Mouse (Mus musculus) right cerebral cortex, postnatal 25 days (tissue): ENCODE measurements at regions not wholly inside any gene's neighbourhood (a gene's known extent, or its start where the extent isn't known, plus 50 kb on each side); places are given as distances from the start of the nearest gene placed in this dataset.
A peak's percentile ranks its signal among the peaks of the same experiment; 100 is the strongest.

Experiments used
- DNase-seq: peaks from one replicate; pipeline ENCODE4 v3.0.0; 2022

GRCm38 (mm10) chr6:147416592-147416991, 59.0 kb upstream of the Ccdc91 start:
- DNase-seq: no peak

- DNase-seq: no peak
These were observed 61.9 kb upstream of the Ccdc91 start for GRCm38 (mm10) chr6:147413713-147414112.

- no peak for DNase-seq
These were observed 77.6 kb upstream of the Ccdc91 start for GRCm38 (mm10) chr6:147397984-147398383.

- DNase-seq: no peak
These were observed 84.0 kb upstream of the Ccdc91 start for GRCm38 (mm10) chr6:147391425-147392158.

- DNase-seq: no peak
These were observed 85.1 kb upstream of the Ccdc91 start for GRCm38 (mm10) chr6:147390499-147390898.

GRCm38 (mm10) chr6:147388727-147389126, 86.9 kb upstream of the Ccdc91 start:
- no peak for DNase-seq

GRCm38 (mm10) chr6:147385606-147386005, 90.0 kb upstream of the Ccdc91 start:
- no peak for DNase-seq

- DNase-seq: no peak
These were observed 95.1 kb upstream of the Ccdc91 start for GRCm38 (mm10) chr6:147380519-147380918.

- no peak for DNase-seq
These were observed 97.9 kb upstream of the Ccdc91 start for GRCm38 (mm10) chr6:147377679-147378078.

- DNase-seq: no peak
These were observed 103.9 kb upstream of the Ccdc91 start for GRCm38 (mm10) chr6:147371737-147372136.

GRCm38 (mm10) chr6:147371336-147371735, 104.3 kb upstream of the Ccdc91 start:
- no peak for DNase-seq

GRCm38 (mm10) chr6:147362842-147363241, 98.9 kb upstream of the Pthlh start:
- DNase-seq: no peak

GRCm38 (mm10) chr6:147357031-147357430, 93.0 kb upstream of the Pthlh start:
- no peak for DNase-seq

GRCm38 (mm10) chr6:147356570-147356969, 92.6 kb upstream of the Pthlh start:
- DNase-seq: no peak

GRCm38 (mm10) chr6:147349566-147350237, 85.7 kb upstream of the Pthlh start:
- DNase-seq: no peak

GRCm38 (mm10) chr6:147348621-147349020, 84.6 kb upstream of the Pthlh start:
- no peak for DNase-seq

GRCm38 (mm10) chr6:147341042-147341441, 77.1 kb upstream of the Pthlh start:
- DNase-seq: no peak

- DNase-seq: peak; percentile 16
These were observed 69.0 kb upstream of the Pthlh start for GRCm38 (mm10) chr6:147332976-147333375.

- peak; percentile 49 for DNase-seq
These were observed 65.2 kb upstream of the Pthlh start for GRCm38 (mm10) chr6:147329201-147329600.

- DNase-seq: no peak
These were observed 60.4 kb upstream of the Pthlh start for GRCm38 (mm10) chr6:147324336-147324735.

GRCm38 (mm10) chr6:147318106-147318505, 54.1 kb upstream of the Pthlh start:
- no peak for DNase-seq

- DNase-seq: no peak
These were observed 52.9 kb upstream of the Pthlh start for GRCm38 (mm10) chr6:147316702-147317468.

GRCm38 (mm10) chr6:147316140-147316539, 52.2 kb upstream of the Pthlh start:
- DNase-seq: no peak

GRCm38 (mm10) chr6:147315207-147315606, 51.2 kb upstream of the Pthlh start:
- DNase-seq: no peak
